Mouse (Mus musculus) 3134 (cell line): ENCODE data around the gene Pafah1b2.

ENCODE experiments used
- DNase-seq: peaks from one replicate; pipeline ENCODE4 v3.0.0-alpha.2; 2011; ENCODE audit warnings: low spot score; ENCODE audit not compliant: insufficient read length; ENCODE audit errors: extremely low read depth

The Pafah1b2 gene

GRCm38 (mm10) chr9:46027994-46028393 is 15.5 kb upstream of the Pafah1b2 start:
- DNase-seq, result no peak

GRCm38 (mm10) chr9:46026058-46026849 is 13.8 kb upstream of the Pafah1b2 start:
- DNase-seq, result no peak

- no peak for DNase-seq
Measured at GRCm38 (mm10) chr9:46023591-46023990, 11.1 kb upstream of the Pafah1b2 start.

- no peak for DNase-seq
Measured at GRCm38 (mm10) chr9:46019975-46020374, 7.5 kb upstream of the Pafah1b2 start.

GRCm38 (mm10) chr9:46018316-46018715 is 5.8 kb upstream of the Pafah1b2 start:
- DNase-seq, result no peak

GRCm38 (mm10) chr9:46016417-46016816 is 3.9 kb upstream of the Pafah1b2 start:
- DNase-seq, result no peak

- DNase-seq, result no peak
Measured at GRCm38 (mm10) chr9:46015831-46016230, 3.3 kb upstream of the Pafah1b2 start.

- DNase-seq, result peak; percentile 16
Measured at GRCm38 (mm10) chr9:46015081-46015551, 2.6 kb upstream of the Pafah1b2 start.

- peak; percentile 38 for DNase-seq
Measured at GRCm38 (mm10) chr9:46014251-46014681, 1.8 kb upstream of the Pafah1b2 start.

GRCm38 (mm10) chr9:46013616-46014015 is 1.1 kb upstream of the Pafah1b2 start:
- no peak for DNase-seq

GRCm38 (mm10) chr9:46013009-46013586 is 608 bp upstream of the Pafah1b2 start:
- peak; percentile 64 for DNase-seq

- no peak for DNase-seq
Measured at GRCm38 (mm10) chr9:46011094-46011970, 1.2 kb downstream of the Pafah1b2 start.

- no peak for DNase-seq
Measured at GRCm38 (mm10) chr9:46009669-46009983, 2.9 kb downstream of the Pafah1b2 start.

- DNase-seq, result no peak
Measured at GRCm38 (mm10) chr9:46008931-46009668, 3.4 kb downstream of the Pafah1b2 start.

GRCm38 (mm10) chr9:46006224-46006623 is 6.3 kb downstream of the Pafah1b2 start:
- no peak for DNase-seq

- no peak for DNase-seq
Measured at GRCm38 (mm10) chr9:46004529-46004928, 8.0 kb downstream of the Pafah1b2 start.

- peak; percentile 28 for DNase-seq
Measured at GRCm38 (mm10) chr9:46003729-46004128, 8.8 kb downstream of the Pafah1b2 start.

- no peak for DNase-seq
Measured at GRCm38 (mm10) chr9:45999009-45999408, 13.5 kb downstream of the Pafah1b2 start.

GRCm38 (mm10) chr9:45985229-45985567 is 27.3 kb downstream of the Pafah1b2 start:
- DNase-seq, result no peak

- peak; percentile 89 for DNase-seq
Measured at GRCm38 (mm10) chr9:45984409-45985228, 27.9 kb downstream of the Pafah1b2 start.
